Mouse (Mus musculus) heart, adult 2 months (tissue): ENCODE results near the gene Dpf2.

Experiments used
- EP300 ChIP-seq: fragments of 200-500 bp; IDR thresholded peaks from 2 replicates; pipeline ENCODE4 v1.6.1; 2011; ENCODE audit warnings: low read depth, low read length, control low read depth; ENCODE audit not compliant: insufficient read depth
- POLR2A ChIP-seq: fragments of 200-500 bp; IDR thresholded peaks from 2 replicates; pipeline ENCODE4 v1.6.1; 2011; ENCODE audit warnings: mild to moderate bottlenecking, low read depth, low read length, control low read depth; ENCODE audit not compliant: insufficient read depth

GRCm38 (mm10) chr19:5935266-5935665 is 22.5 kb upstream of the Dpf2 start:
- TF ChIP-seq POLR2A = no peak
- TF ChIP-seq EP300 = no peak
